Mouse (Mus musculus) adrenal gland, adult 10 weeks (tissue): ENCODE data around the gene Dhcr24. TPM values are rescaled to one million over a fixed set of nuclear protein-coding genes. Genes with fewer than 3 reads are reported as not detected.

Experiments
- polyA plus RNA-seq: library from polyadenylated mRNA; stranded (reverse); fragments of 350-450 nt; fragmentation: Illumina TruSeq; extraction: RNeasy Lipid Tissue Mini Kit (QIAGEN cat#74804); gene quantifications from one replicate; pipeline ENCODE4 v1.2.3, GENCODE M21; 2014; ENCODE audit warnings: low read depth, low replicate concordance

The Dhcr24 gene
- polyA plus RNA-seq: 14.1 TPM

DNA sequence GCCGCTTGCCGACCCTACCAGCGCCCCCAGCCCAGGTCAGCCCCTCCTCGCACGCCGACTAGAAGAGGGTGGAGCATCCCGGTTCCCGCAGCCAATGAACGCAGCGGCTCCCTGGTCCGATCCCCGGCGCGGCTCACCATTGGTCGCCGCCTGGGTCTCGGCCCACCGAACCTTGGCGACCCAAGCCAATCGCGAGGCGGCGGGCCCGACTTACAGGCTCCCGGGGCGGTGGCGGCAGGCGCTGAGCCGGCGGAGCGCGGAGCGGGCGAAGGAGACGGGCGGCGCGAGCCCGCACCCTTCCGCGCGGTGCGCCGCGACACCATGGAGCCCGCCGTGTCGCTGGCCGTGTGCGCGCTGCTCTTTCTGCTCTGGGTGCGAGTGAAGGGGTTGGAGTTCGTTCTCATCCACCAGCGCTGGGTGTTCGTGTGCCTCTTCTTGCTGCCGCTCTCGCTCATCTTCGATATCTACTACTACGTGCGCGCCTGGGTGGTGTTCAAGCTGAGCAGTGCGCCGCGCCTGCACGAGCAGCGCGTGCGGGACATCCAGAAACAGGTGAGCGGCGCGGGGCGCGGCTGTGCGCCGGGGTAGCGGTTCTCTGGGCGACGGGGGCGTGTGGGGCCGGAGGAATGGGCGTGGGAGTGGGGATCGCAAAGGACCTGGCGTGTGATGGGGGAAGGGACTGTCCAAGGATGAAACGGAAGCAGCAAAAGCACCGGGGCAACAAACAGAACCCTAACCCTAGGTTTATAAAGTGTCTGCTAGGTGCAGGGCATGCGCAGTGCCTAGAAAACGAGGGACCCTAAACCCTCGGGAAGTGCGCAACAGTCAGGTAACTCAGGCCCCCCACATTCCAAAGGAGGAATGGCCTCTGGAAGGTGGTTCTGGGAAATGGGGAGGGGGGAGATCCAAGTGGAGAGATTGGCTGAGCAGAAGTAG lies at the start of gene Dhcr24:
Gene Dhcr24, plus strand, starts transcription at position 193 of the 936 bp plus-strand sequence.

DNA sequence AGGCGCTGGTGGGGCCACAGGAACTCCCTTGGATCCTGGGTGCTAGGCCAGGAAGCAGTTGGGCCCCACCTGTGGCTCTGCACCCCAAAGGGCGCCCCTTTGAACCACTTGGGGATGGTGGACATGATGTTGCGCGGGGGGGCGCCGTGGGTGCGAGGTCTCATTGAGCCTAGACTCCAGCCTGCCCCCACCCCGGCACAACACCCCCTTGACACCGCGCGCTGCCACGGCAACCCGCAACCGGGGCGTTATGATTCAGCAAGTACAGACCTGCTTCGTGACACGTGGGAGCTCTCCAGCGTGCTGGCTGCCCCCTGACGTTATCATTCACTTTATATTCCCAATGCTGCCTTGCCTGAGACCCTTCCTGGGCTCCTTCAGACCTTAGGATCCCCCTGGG lies 56.2 kb downstream of the Dhcr24 start, which contains the start of gene Lexm:
Gene Lexm, minus strand, starts transcription at position 186 of the 400 bp plus-strand sequence.

DNA sequence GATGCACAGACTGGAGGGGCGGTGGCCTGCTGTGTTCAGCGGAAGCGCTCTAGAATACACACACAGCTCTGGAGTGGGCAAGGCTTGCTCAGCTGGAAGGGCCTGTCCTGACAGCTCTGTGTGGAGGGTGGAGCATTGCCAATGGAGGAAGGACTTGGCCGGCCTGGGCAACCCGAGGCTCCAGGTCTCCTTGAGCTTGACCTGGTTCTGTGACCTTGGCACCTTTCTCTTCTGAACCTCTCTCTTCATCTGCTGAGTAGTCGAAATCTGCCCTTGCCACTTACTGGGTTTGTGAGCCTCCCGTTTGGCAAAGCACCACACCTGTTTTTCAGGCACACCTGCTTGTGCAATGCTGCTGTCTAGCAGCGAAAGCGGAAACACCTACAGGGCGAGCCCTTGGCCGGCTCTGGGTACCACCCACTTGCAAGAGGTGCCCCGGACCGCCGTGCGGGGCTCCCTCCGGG lies 61.2 kb downstream of the Dhcr24 start, which contains the start of gene Ttc22:
Gene Ttc22, plus strand, starts transcription at position 403 of the 464 bp plus-strand sequence.

Other genes with a start within 250 kb of the Dhcr24 start
- gene Usp24, start 244.8 kb upstream of the Dhcr24 start, polyA plus RNA-seq: 44.1 TPM
- gene Pcsk9, start 96.7 kb upstream of the Dhcr24 start, polyA plus RNA-seq: not detected
- not detected for gene Bsnd, start 68.8 kb upstream of the Dhcr24 start, polyA plus RNA-seq
- gene Lexm, start 56.2 kb downstream of the Dhcr24 start, polyA plus RNA-seq: not detected
- not detected for gene Ttc22, start 61.4 kb downstream of the Dhcr24 start, polyA plus RNA-seq
- gene Pars2, start 90.0 kb downstream of the Dhcr24 start, polyA plus RNA-seq: 1.9 TPM
- 34.1 TPM for gene Ttc4, start 117.9 kb downstream of the Dhcr24 start, polyA plus RNA-seq
- gene Mroh7, start 169.9 kb downstream of the Dhcr24 start, polyA plus RNA-seq: not detected
- gene Fam151a, start 172.9 kb downstream of the Dhcr24 start, polyA plus RNA-seq: not detected
- 3.7 TPM for gene Acot11, start 244.0 kb downstream of the Dhcr24 start, polyA plus RNA-seq